Mouse (Mus musculus) ES-Bruce4 (cell line): ENCODE results near the gene Nat8. TPM values are rescaled to one million over a fixed set of nuclear protein-coding genes. Genes with fewer than 3 reads are reported as not detected.
"Not testable (repeated sequence)": the region's sequence is repeated elsewhere in the genome, so short reads cannot be mapped to it uniquely, and the experiment has no call there.

Experiments
- H3K27ac ChIP-seq: 2 replicates; pipeline ENCODE4 v1.5.1; 2012; ENCODE audit warnings: low read length, inconsistent platforms; ENCODE audit not compliant: insufficient read depth
- H3K27me3 ChIP-seq: 2 replicates; pipeline ENCODE4 v1.6.1; 2012; ENCODE audit warnings: mild to moderate bottlenecking, low read length, inconsistent platforms; ENCODE audit not compliant: control insufficient read depth, poor library complexity, insufficient read depth, severe bottlenecking
- H3K36me3 ChIP-seq: 2 replicates; pipeline ENCODE4 v1.6.1; 2012; ENCODE audit warnings: inconsistent platforms, mild to moderate bottlenecking, low read length, moderate library complexity; ENCODE audit not compliant: control insufficient read depth, poor library complexity, insufficient read depth, severe bottlenecking
- H3K4me1 ChIP-seq: one replicate; pipeline ENCODE4 v1.8.1; 2011; ENCODE audit warnings: low read length; ENCODE audit not compliant: control insufficient read depth, insufficient read depth
- H3K4me3 ChIP-seq: 2 replicates; pipeline ENCODE4 v1.5.1; 2011; ENCODE audit warnings: low read depth, mild to moderate bottlenecking, low read length
- H3K9ac ChIP-seq: 2 replicates; pipeline ENCODE4 v1.6.1; 2012; ENCODE audit warnings: low read depth, mild to moderate bottlenecking, inconsistent platforms; ENCODE audit not compliant: poor library complexity, severe bottlenecking
- H3K9me3 ChIP-seq: replicated peaks from 2 replicates; pipeline ENCODE4 v1.6.1; 2012; ENCODE audit warnings: mild to moderate bottlenecking, low read length, inconsistent platforms; ENCODE audit not compliant: control insufficient read depth, poor library complexity, insufficient read depth, severe bottlenecking
- CTCF ChIP-seq: IDR thresholded peaks from one replicate; pipeline ENCODE4 v1.8.1; 2011; ENCODE audit warnings: low read depth, low read length
- EP300 ChIP-seq: IDR thresholded peaks from 2 replicates; pipeline ENCODE4 v1.6.1; 2011; ENCODE audit warnings: low read depth, low read length; ENCODE audit not compliant: insufficient read depth
- POLR2A ChIP-seq: IDR thresholded peaks from one replicate; pipeline ENCODE4 v1.8.1; 2011; ENCODE audit warnings: low read length; ENCODE audit not compliant: insufficient read depth
- polyA plus RNA-seq: library from polyadenylated mRNA; stranded (reverse); fragments of >200 nt; gene quantifications from 2 replicates; pipeline ENCODE4 v1.2.4, GENCODE M21; 2011; ENCODE audit warnings: low read depth; ENCODE audit not compliant: missing spikeins, insufficient read depth, insufficient read length

Nat8 gene
- polyA plus RNA-seq, 1 experiment = not detected

DNA sequence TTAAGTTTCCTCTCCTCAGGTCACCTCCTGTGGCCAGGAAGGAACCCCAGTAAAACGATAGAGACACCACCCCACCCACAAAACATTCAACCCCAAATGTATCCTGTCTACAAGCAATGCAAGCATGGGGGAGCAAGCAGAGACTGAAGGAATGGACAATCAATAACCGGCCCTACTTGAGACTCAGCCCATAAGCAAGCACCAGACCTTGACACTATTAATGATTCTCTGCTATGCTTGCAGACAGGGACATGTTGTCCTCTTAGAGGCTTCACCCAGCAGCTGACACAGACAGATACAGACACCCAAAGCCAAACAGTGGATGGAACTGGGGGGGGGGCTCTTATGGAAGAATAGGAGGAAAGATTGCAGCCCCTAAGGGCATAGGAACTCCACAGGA is 6.0 kb downstream of the Nat8 start:
- Histone ChIP-seq H3K9me3 (no peaks in the 10 kb centered on the region), H3K9ac (no peak overlapping the region), H3K36me3 (no peaks in the 10 kb centered on the region), H3K4me3 (no peak overlapping the region), H3K27me3 (no peaks in the 10 kb centered on the region), H3K4me1 (no peaks in the 10 kb centered on the region), H3K27ac (no peak overlapping the region)
- TF ChIP-seq POLR2A (no peak), CTCF (no peak), EP300 (no peak)

DNA sequence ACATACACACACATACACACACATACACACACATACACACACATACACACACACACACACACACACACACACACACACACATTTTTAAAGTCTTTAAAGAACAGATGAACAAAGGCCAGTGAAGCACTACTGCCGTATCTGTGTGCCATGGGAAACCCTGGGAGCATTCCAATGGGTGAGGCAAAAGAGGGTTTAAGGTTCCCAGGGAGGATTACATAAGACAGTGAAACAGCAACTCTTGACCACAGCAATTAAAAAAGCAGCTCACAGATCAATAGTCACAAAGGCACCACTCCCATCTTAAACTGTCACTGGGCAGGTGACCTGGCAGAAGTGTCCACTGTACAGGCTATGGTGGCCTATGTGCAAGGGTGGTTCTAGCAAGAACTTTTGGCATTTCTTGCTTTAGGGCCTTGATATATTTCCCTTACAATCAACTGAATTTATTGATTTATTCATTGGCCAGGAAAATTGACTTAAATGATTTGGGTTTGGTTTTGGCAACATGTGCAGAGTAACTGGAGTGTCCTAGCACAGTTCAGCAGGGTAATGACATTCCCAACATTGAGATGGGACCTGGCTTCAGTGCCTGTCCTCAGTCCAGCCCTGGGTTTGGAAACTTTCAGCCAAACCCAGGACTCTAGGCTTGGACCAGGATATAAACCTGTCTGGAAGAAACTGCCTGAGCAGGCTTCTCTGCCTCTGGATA is 8.3 kb downstream of the Nat8 start:
- H3K36me3 ChIP-seq = no peaks in the 10 kb centered on the region
- TF ChIP-seq CTCF = no peak
- TF ChIP-seq POLR2A = no peak
- TF ChIP-seq EP300 = no peak
- peaks cover 7% of the 10 kb centered on the region; the same call in 1 of the 2 replicates for H3K9me3 ChIP-seq
- H3K27ac ChIP-seq = no peak overlapping the region
- no peaks in the 10 kb centered on the region for H3K4me1 ChIP-seq
- no peak overlapping the region for H3K4me3 ChIP-seq
- no peak overlapping the region for H3K9ac ChIP-seq
- H3K27me3 ChIP-seq = no peaks in the 10 kb centered on the region

DNA sequence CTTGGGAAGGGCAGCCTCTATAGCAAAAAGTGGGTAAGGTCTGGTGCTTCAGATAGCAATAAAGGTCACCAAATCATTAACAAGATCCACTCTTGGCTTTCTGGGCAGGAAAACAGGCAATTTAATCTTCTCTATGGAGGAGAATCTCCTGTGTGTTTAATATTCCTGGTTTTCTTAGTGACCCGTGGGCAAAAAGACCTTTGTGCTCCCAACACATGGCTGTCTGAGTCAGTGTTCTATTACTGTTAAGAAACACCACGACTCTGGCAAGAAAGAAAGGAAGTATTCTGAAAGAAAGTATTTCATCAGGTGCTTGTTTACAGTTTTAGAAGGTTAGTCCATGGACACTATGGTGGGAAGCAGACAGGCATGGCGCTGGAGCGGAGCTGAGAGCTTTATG is 9.6 kb downstream of the Nat8 start:
- H3K9ac ChIP-seq = no peak overlapping the region
- TF ChIP-seq CTCF (no peak), EP300 (no peak), POLR2A (no peak)
- H3K27me3 ChIP-seq = no peaks in the 10 kb centered on the region
- H3K36me3 ChIP-seq = no peaks in the 10 kb centered on the region
- peaks cover 12% of the 10 kb centered on the region; the same call in 1 of the 2 replicates for H3K9me3 ChIP-seq
- no peak overlapping the region for H3K27ac ChIP-seq
- H3K4me1 ChIP-seq = no peaks in the 10 kb centered on the region
- H3K4me3 ChIP-seq = no peak overlapping the region

- no peak for TF ChIP-seq EP300
- TF ChIP-seq CTCF = no peak
- no peak for TF ChIP-seq POLR2A
- no peak within 1 kb of the TSS for H3K27ac ChIP-seq
- peaks cover 12% of the 10 kb centered on the region; the same call in 1 of the 2 replicates for H3K9me3 ChIP-seq
- no peaks in the 10 kb centered on the region for H3K27me3 ChIP-seq
- no peak within 1 kb of the TSS for H3K4me3 ChIP-seq
- no peak within 1 kb of the TSS for H3K9ac ChIP-seq
- no peaks in the 10 kb centered on the region for H3K4me1 ChIP-seq
- H3K36me3 ChIP-seq = no peaks in the 10 kb centered on the region
Measured at GRCm38 (mm10) chr6:85820837-85821236, 11.0 kb downstream of the Nat8 start, which contains the start of the genes Nat8f6 and Nat8f5. Gene Nat8f6 (minus strand): TSS chr6:85820954. Gene Nat8f5 (minus strand): TSS chr6:85820972.

- H3K9me3 ChIP-seq = peaks cover 12% of the 10 kb centered on the region; the same call in 1 of the 2 replicates
- no peak overlapping the region for H3K4me3 ChIP-seq
- no peaks in the 10 kb centered on the region for H3K27me3 ChIP-seq
- H3K4me1 ChIP-seq = no peaks in the 10 kb centered on the region
- TF ChIP-seq EP300 (no peak), CTCF (no peak)
- H3K27ac ChIP-seq = peak overlapping the region; percentile 15; the same call in 1 of the 2 replicates
- H3K9ac ChIP-seq = no peak overlapping the region
- H3K36me3 ChIP-seq = no peaks in the 10 kb centered on the region
Measured at GRCm38 (mm10) chr6:85818338-85818737, 13.5 kb downstream of the Nat8 start.

DNA sequence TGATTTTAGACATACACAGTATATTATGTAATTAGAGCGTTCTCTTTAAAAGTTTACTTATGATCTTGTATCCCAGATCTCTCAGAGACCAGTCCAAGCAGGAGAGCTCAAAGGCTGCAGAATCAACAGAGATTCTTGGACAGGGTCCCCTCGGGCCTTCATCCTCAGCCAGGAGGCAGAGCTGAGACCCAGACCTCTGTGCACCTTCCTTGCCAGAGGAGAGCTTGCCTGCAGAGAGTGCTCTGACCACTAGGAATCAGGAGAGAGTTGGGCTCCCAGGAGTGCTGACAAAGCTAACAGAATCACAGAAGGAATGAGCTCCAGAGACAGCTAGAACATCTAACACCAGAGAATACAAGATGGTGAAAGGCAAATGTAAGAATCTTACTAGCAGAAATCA is 18.5 kb downstream of the Nat8 start:
- Histone ChIP-seq H3K4me1 (no peaks in the 10 kb centered on the region), H3K27me3 (no peaks in the 10 kb centered on the region), H3K4me3 (no peak overlapping the region), H3K27ac (no peak overlapping the region), H3K36me3 (no peaks in the 10 kb centered on the region), H3K9me3 (0 out of 2 replicates have a peak, but pooled peaks cover 4% of the 10 kb centered on the region), H3K9ac (no peak overlapping the region)
- TF ChIP-seq CTCF (no peak), EP300 (no peak), POLR2A (no peak)

GRCm38 (mm10) chr6:85810942-85811537 is 20.8 kb downstream of the Nat8 start:
- H3K9ac ChIP-seq, H3K9me3 ChIP-seq: not testable (repeated sequence)

DNA sequence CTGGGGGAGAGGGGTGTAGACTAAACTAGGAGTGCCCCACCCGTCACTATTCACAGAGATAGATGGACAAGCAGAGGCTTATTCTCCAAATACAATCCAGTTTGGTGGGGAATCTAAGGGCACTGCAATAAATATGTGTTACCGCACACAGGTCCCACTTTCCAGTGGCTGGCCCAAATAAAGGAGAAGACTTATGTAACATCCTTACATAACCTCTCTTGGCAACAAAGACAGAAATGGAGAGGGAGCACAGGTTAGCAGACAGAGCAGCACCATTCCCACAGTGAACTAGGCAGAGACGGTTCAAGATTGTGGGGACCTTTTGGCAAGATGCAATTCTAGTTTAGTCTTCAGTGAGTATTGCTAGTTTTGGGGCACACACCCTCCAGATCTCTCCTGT is 21.4 kb downstream of the Nat8 start:
- not testable (repeated sequence) for H3K9ac ChIP-seq, H3K4me1 ChIP-seq, H3K27me3 ChIP-seq, H3K4me3 ChIP-seq, H3K27ac ChIP-seq, H3K36me3 ChIP-seq, H3K9me3 ChIP-seq

More at GRCm38 (mm10) chr6:85810942-85811537, 20.8 kb downstream of the Nat8 start:
- H3K36me3 ChIP-seq, H3K27ac ChIP-seq, H3K27me3 ChIP-seq, H3K4me3 ChIP-seq, H3K4me1 ChIP-seq: not testable (repeated sequence)
